Mouse (Mus musculus) R1 (cell line): Measurements from ENCODE around the gene Lrmda.

Source experiments
- DNase-seq: peaks from one replicate; pipeline ENCODE4 v3.0.0-alpha.2; 2018; ENCODE audit warnings: low read depth, low spot score

The Lrmda gene

DNA sequence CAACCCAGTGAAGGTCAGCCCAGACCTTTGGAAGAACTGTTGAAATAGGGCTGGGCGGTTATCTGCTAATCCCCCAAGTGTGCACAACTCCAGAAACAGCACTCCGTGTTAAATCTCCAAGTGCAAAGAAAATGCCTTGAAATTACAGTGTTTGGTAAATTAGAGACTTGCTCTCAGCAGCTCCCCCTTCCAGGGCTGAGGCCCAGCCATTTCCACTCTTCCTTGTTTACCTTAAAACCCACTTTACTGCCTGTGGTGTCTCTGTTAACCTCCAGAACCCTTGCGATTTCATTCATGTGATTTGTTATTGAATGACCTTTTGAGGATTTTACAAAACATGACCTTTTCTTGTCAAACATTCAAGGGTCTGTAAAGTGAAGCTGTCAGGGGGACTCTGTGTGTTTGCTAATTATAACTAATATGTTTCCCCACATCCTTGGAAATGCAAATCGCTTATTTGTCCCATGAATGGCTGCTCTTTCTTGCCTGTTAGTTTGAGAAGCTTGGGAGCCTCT lies 136.1 kb downstream of the Lrmda start:
- peak; percentile 10 for DNase-seq

DNA sequence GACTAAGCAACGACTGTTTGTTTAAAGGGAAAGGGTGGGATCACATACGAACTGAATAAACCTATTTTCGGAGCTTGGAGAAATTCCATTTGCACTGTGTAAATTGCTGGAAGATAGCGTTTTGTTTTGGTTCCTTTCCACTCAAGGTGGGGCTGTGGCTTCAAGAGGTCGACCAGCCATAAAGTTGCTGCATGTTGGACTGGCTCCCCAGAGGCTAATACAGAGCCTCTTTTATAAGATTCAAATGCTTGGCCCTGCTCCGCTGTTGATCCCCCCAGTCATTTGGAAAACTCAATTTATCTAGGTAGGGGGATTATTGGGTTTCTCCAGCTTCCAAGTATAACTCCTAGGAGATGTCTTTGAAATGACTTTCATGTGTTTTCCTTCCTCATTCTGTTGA lies 137.5 kb downstream of the Lrmda start:
- DNase-seq, result no peak

DNA sequence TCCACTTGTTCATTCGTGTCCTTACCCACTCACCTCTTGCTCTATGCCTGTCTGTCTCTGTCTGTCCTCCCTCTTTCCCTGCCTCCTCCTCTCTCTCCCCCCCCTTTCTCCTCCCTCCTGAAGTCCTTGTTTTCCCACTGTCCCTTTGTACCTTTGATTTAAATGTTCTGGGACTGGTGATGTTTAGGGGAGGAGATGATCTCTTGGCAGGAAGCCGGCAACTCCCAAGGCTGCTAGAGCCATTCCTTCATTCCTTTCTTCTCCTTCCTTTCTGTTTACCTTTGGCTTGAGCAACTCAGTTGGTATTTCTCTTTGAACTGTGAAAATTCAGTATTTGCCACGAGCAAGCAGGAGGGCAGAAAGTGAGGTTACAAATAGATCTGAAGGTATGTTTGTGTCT lies 141.9 kb downstream of the Lrmda start:
- no peak for DNase-seq

DNA sequence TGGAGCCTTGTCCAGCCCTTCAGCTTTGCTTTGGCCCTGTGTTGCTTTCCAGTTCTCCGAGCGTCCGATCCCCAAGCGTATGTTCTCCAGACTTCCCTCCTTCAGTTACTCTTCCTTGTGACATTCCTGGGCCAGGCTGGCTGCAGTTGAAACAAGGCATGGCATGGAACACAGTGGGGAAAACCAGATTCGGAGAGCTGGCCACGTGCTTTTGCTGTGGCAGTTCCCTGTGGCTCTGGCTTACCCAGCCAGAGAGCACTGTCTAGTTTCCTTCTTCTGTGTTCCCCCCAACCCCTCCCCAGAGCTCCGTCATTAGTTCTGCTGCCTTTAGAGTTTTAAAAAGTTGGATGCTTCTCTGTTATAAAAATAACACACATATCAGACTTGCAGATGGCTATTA lies 147.8 kb downstream of the Lrmda start:
- DNase-seq, result no peak

DNA sequence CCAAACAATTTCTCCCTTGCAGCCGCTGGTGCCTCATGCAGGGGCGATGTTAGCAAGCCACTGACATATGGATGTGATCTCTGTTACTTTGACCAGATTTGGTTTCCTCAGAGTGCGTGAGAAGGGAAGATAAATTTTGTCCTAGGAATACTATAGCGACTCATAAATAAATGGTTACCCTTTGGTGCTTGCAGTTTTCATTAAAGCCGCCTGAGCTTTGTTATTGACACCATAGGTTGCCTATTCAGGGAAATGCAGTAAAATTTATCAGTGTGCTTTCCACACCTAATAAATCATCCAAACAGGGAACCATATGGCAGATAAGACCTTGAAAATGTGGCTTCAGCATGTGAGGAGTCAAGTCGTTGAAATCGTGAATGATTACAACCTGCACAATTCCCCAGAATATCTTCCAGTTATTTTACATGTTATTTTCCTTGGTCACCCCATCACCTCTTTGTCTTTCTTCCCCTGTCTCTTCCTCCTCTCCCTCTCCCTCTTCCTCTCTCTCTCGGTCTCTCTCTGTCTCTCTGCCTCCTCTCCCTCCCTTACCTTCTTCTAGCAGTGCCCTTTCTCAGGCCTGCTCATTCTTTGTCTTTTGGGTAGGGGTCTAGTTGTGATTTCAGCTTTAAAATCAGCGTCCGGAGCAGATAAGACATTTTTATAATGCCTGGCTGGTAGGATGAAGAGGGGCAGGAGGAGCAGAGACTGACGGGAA lies 148.7 kb downstream of the Lrmda start:
- no peak for DNase-seq

DNA sequence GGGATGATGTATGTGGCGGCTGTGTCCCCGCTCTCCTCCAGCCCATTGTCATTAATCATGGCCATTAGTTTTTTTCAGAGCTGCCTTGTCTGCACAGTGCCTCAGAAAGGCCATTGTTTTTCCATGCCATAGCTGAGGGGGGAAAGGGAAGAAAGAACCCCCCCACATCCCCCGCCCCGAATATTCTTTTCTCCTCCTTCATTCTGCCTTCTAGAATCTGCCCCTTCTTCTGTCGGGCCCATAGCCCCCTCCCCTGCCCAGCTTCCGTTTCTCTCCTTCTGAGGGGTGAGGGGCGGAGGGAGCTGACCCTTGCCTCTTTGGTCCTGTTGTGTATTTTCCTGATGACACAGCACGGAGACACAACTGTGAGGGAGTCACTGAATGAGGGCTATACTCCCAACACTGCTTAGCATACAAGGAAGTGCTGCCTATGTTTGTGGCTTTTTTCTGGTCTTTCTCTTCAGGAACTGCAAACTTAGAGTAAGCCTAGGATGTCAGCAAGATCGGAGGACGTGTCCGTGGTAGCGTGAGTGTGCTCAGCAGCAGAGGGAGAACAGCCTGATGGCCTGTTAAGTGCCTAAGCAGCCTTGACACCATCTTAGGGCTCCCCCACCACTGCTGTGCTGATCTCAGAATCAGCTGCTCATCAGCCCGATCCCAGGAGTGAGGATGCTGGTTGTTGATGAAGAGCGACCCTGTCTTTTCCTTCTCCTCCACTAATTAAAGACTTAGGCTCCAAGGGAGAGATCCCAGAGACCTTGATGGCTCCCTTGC lies 149.5 kb downstream of the Lrmda start:
- DNase-seq, result no peak

DNA sequence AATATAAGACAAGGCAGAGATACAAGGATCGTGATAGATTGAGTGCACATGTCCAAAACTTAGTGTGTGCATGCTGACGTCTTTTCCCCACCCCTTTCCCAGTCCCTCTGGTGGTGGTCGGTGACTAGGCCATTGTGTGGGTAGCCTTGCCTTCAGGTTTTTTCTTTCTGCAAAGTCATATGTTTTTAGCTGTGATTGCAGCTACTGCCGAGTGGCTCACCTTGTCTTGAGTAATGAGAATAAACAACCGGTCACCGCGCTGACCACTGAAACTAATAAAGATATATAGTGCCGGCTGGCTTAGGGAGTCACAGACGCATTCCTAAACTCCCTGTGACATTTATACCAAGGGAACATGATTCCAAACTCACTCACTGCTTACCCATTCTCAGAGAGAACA lies 155.2 kb downstream of the Lrmda start:
- no peak for DNase-seq

DNA sequence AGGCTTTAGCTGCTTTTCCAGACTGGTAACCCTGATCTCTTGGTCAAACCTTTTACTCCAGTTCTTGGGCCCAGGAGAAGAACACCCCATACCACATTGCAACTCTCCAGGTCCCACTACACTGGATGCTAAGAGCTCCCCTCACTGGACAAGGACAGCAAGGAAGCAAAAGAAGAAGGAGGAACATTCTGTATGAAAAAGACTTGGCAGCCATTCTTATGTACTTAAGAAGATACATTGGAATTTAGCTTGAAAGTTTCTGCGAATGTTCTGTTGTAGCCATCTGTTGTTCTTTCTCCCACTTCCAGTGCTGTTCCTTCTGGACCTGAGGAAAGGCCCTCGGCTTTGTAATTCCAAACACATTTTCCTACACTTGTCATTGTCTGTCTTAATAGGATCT lies 160.2 kb downstream of the Lrmda start:
- DNase-seq, result no peak

DNA sequence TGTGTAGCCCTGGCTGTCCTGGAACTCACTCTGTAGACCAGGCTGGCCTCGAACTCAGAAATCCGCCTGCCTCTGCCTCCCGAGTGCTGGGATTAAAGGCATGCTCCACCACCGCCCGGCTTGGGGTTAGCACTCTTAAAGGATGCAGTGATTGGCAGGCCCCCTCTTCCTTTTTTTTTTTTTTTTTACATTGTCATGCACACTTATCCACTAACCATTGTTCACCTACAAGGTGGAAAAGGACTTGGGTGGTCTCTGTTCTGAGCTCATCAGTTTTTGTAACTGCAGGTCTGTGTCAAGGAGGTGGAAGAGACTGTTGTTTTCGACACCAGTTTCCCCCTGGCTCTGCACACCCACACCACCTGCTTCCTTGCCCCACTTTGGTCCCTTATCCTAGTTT lies 162.0 kb downstream of the Lrmda start:
- DNase-seq, result no peak

DNA sequence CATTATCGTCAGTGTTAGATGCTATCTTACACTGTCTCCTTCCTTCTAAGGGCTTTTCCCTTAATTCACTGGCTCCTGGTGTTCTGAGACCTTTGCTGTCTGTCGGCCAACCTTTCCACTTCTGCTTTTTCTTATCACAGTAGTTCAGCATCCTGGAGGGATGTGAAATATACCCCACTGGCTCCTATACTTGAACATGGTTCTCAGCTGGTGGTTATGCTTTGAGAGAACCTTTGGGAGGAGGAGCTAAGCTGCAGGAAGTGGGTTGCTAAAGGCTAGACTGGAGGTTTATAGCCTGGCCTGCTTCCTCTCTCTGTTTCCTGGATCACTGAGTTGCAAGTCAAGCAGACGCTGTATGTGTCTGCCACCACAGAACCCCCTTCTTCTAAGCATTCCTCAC lies 163.7 kb downstream of the Lrmda start:
- no peak for DNase-seq

DNA sequence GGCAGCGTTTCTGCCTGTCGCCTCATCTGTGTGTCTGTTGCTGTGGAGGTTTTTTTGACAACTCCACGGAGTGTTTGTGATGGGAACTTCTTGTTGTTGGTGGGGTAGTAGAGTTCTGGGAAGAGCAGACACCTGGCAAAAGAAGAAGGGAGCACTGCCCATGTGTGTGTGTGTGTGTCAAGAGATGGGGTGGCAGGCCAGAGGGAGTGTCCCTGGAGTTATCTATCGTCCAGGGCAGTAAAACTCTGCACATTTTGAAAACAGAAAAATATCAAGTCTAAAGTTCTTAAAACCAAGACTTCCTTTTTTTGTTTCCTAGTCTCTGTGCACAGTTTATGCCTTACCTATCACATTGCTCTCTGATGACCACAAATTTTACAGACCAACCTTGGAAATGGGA lies 165.9 kb downstream of the Lrmda start:
- no peak for DNase-seq

DNA sequence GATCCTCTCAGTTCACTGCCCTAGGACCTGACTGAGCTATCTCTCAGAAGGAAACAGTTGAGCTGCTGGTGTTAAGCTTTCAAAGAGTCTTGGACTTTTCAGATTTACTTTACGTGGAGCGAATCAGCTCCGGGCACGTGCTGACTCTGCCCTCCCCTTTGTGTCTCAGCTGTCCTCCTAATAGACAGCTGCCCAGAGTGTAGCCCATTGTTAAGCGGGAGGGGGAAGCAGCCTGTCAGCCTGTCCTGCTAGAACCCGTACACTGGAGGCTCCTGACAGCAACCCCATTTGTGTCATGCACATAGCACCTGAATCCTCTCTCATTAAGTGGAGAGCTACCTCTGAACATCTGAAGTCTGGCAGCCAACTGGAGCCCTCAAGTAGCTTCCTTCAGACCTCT lies 170.6 kb downstream of the Lrmda start:
- no peak for DNase-seq

DNA sequence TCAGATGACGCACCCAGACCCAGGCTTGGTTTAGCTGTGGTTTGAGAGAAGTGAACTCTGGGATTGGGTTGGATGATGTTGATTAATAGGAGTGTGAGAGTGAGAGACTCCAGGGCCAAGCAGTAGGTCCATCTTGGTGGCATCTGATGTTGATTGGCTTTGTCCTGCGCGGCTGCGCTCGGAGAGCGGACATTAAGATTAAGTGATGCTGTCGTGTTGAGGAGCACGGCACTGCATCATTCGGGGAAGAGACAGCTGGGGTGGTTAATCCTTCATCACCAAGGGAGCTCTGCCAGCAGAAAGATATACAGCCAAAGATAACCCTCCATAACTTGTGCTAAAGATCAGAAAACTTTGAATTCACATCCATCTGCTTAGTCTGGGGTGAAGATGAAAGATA lies 172.7 kb downstream of the Lrmda start:
- DNase-seq, result no peak

DNA sequence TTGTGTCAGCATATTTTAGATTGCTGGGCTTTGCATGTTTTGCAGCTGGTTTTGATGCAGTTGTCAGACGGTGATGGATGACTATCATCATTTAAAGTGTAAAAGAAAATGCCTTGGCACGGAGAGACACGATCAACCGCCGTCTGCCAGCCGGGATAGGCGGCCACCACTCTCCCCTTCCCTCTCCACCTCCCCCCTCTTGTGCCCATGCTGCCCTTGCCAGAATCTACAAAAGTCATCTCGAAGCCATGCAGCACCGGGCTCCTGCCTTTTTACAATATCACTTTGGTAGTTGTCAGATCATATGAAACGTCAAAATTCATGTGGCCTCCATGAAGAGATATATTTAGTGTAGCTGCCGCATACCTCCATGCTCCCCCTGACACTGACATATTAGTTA lies 178.5 kb downstream of the Lrmda start:
- DNase-seq, result no peak

DNA sequence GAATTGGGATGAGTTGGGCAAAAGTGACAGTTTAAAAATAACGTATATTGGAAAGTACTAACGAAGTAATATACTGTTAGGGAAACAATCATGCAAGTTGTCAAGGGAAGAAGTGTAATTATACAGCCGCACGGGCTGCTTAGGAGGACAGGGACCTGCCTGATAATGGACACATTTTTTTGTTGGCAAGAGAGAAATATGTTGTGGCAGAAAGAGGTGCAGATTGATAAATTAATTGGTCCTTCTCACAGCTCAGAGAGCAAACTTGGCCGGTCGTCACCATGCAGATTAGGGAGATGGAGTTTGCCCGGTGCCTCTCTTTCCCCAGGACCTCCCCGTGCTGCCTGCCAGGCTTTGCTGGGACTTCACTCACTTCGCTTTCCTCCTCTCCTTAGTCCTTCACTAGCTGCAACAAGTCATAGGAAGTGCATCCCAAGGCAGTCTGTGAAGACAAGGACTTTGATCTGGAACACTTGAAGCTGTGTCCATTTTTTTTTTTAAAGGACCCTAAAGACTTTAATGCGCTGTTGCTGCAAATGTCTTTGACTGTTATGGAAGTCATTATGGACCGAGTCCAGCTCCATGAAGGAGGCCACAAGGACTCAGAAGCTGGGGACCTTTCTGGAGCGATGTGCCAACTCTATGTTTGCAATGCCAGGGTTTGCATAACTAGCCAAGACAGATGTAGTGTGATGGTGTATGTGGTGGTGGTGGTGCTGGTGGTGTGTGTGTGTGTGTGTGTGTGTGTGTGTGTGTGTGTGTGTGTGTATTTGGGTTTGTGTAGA lies 179.3 kb downstream of the Lrmda start:
- no peak for DNase-seq

DNA sequence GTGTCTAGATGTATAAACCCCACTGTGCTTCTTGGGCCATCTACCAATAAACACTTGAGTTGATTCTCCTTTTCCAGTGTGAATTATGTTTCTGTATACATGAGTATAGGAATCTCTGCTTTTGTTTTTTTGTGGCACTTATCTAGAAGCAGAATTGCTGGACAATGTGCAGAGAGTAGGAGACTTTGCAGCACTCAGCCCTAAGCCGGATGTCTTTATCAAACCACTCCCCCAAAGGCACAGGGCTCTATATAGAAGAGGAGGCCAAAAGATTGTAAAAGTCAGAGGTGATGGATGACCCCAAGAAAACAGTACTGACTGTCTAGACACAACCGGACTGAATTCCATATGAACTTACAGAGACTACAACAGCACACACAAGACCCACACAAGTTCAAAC lies 182.2 kb downstream of the Lrmda start:
- no peak for DNase-seq

DNA sequence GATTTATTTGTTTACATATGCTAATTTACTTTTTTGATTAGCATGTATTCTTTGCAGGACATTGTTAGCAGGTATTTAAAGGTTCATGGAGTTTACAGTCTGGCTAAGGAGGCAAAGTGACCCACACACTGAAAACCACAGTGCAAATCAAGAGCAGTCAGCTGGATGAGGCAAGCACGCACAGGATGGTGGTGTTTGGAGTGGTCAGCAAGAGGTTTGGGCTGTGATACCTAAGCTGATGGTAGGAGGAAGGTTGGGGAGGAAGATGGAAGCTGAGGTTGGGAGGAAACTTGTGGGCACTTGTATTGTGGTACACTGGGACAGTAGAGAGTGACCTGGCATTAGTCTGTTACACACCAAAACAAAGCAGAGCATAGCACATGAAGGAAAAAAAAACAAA lies 191.1 kb downstream of the Lrmda start:
- no peak for DNase-seq

DNA sequence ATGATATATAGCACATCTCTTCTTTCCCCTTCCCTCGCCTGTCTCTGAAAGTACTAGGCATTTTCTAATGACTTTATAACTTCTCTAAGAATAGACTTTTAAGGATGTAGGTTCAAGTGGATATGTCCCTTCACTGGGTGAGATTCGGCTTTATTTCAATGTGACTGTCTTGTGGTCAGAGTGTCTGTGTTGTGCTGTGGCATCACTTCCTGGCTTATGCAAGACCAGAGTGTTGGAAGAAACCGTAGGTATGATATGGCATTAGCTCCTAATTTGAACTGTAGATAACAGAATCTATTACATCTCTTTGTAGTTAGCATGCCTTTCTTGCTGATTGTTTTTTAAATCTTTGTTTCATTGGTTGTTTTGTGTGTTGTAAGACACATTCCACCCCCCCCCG lies 198.7 kb downstream of the Lrmda start:
- no peak for DNase-seq

DNA sequence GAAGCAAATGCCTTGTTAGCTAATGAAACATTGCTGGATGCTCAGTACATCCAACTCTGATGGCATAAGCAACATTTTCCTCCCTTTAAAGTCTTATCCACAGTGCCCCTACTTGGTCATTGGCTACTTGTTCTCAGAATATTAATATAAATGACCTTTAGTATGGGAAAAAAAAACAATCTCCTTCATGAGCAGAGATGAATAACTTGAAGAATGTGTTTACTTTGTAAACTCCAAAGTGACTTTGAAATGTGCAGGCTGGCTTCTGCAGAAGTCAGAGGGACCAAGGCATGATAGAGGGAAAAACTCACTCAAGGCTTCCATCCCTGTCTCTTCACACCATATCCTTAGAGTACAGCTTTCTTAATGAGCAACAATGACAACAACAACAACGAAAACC lies 202.5 kb downstream of the Lrmda start:
- DNase-seq, result no peak

DNA sequence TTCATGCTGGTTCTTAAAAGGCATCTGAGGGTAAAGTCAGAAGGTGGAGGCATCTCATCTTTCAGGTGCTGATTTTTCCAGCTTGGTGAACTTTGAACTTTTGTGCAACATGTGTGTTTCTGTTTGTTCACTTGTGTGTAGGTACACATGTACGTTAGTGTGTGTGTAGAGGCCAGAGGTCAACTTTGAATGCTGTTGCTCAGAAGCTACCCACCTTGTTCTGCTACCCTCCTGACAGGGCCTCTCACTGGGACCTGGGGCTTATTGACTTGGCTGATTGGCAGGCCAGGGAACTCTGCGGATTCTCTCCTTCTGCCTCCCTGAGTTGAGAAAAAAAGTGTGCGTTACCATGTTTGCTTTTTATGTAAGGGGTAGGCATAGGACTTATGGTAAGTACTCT lies 203.1 kb downstream of the Lrmda start:
- DNase-seq, result no peak

DNA sequence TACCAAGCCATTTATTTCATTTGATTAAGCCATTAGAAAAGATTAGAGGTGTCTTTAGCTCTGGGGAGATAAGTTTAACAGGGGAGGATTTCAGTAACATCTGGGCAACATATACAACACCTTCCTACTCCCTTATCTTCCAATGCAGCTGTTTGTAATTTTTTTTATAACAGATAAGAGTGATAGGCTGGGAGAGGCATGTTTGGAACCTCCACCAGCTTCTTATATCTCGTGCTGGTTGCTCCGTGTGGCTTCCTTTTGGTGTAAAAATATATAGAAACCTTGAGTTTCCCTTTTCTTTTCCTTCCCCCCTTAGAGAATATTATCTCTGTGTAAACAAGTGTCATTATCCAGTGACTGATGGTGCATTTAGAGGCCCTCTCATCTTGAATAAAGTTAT lies 206.7 kb downstream of the Lrmda start:
- DNase-seq, result no peak

DNA sequence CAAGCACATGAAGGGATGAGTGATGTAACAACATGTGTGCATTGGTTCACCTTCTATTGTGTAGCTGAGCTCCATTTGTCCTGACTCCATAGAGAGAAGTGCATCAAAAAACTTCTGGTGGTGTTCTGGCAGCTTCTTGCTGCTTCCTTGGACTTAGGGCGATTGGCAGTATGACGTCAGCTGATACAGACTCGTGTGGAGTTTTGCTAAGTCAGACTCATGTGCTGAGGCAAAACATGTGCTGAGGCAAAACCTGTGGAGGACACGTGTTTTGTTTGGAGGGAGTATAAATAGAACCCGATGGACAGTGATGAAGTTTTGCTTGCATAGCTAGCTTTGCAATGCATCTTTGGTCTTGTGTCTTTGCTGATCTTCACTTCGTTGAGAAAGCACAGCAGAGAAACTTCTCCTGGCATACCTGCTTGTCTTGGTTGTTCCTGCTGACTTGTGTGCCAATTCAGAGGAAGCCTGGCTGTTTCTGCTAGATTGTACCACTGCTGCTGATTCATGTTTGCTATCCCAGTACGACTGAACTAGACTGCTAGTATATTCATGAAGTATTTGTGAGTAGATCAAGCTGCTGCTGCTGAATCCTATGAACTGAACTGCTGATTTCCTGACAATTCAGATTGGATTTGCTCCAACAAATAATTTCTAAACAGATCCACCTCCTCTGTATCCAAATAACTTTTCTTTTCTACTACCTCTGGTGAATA lies 208.9 kb downstream of the Lrmda start:
- DNase-seq, result no peak
